Mouse (Mus musculus): ENCODE measurements around the gene Rnf26.

DNA sequence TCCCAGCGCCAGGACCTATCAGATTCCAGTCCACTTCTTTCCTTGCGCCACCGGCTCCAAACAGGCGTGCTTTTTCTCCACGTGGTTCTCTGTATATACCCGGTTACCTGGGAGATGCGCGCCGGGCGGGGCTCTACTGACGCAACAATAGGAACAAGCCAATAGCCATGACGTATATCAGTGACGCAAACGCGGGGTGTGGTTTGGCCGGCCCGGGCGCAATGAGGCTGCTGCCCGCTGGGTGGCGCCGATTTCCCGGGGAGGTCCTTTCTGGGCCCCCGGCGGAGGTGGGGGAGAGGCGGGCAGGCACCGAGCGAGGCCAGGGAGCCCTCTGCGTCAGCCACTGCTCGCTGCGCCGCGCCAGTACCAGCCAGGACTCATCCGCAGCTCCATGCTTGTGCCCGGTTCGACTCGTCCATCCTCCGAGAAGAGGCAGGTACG, 46.5 kb downstream of the Rnf26 start, which contains the start of gene Usp2:
- TF ChIP-seq HCFC1 (IDR thresholded peaks at IDR 0.05; ENCODE audit: borderline replicate concordance, insufficient read depth, low read length), result peak; percentile 63; the same call in 1 of the 2 replicates
- no peak for TF ChIP-seq CHD2 (IDR thresholded peaks at IDR 0.05; ENCODE audit: low read depth, low read length)
- TF ChIP-seq ZC3H11A (IDR thresholded peaks at IDR 0.05; ENCODE audit: borderline replicate concordance, low read depth, low read length), result no peak
- no peak for TF ChIP-seq ZNF384 (IDR thresholded peaks at IDR 0.05; ENCODE audit: low read depth, low read length)
- TF ChIP-seq MAFK (IDR thresholded peaks at IDR 0.05; ENCODE audit: insufficient read depth, low read depth, low read length), result no peak
